Mouse (Mus musculus) ovary, adult 18-20 months (tissue): ENCODE results near the gene Olfr1100.

Experiments
- DNase-seq: peaks from one replicate; pipeline ENCODE4 v3.0.0; 2022; ENCODE audit warnings: low spot score, mixed read lengths

The Olfr1100 gene

GRCm38 (mm10) chr2:86979854-86980253 is at the start of gene Olfr1100:
TSS of gene Olfr1100 (minus strand) at chr2:86979954.
- DNase-seq = no peak

GRCm38 (mm10) chr2:87026980-87027379 is 47.2 kb upstream of the Olfr1100 start, which contains the start of gene Olfr1104:
TSS of gene Olfr1104 (minus strand) at chr2:87027080.
- no peak for DNase-seq

DNA sequence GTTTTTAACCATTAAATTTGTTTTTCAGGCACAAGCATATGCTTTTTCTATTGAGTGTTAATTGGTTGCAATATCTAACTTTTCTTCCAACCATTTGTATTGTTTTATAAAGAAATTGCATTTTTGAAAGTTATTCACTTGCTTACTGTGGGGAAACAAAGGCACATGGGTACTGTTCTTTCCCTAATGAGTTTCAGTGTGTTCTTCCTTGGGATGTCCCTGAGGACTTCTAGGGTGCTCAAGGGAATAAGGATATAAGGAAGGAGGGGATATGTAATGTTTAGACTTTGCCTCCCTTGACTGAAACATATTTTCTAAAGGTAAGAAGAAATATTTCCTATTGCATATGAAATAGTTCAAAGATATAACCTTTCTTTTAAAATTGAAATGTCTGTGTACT is 18.3 kb upstream of the Olfr1100 start, which contains the start of gene Olfr1102:
Gene Olfr1102 (plus strand): TSS at position 301 of the 400 bp plus-strand sequence.
- DNase-seq = no peak

DNA sequence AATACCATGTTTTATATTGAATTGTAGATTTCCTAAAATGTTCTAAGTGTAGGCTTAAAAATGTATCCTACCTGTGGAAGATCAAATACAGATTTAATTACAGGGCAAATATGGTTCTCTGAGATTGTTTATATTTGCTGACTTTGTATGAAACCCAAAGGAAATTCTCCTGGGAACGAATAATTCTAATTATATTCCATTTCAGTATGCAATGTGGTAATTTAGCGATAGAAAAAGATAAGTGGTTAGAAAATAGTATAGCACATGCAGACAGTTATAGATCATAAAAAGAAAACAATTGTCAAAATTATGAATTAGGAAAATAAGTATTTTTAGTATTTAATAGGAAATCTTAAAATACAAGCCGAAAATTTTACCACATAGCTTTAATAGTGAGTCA is 11.4 kb upstream of the Olfr1100 start, which contains the start of gene Olfr1101:
Gene Olfr1101 (minus strand): TSS at position 101 of the 400 bp plus-strand sequence.
- no peak for DNase-seq

- DNase-seq = no peak
Observed at GRCm38 (mm10) chr2:86960593-86960992, 19.2 kb downstream of the Olfr1100 start, which contains the start of gene Olfr1099. TSS of gene Olfr1099 (minus strand) at chr2:86960693.

DNA sequence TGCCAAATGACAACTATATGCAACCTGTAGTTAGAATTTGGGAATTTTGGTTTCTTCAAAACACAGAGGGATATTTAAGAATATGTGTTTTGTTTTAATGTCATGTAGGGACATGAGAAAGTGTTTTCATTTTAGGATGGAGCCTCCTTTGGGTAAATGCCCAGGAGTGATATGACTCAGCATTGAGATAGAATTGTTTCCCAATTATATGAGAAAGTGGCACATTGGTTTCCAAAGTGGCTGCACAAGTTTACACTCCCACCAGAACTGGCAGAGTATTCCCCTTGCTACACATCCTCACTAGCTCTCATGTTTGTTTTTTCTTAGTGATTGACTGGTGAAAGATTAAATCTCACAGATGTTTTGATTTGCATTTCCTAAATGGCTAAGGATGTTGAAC is 53.2 kb downstream of the Olfr1100 start:
- DNase-seq = no peak
